Mouse (Mus musculus): Measurements from ENCODE around the gene Syt16.

- TF ChIP-seq CTCF (IDR thresholded peaks at IDR 0.05; ENCODE audit: low read depth), result no peak
- no peak for TF ChIP-seq EP300 (IDR thresholded peaks at IDR 0.05; ENCODE audit: low read depth)
Measured at GRCm38 (mm10) chr12:74075590-74075989, 78.1 kb downstream of the Syt16 start.
